Mouse (Mus musculus) liver, embryonic 11.5 days (tissue): Measurements from ENCODE around the gene C9. TPM values are rescaled to one million over a fixed set of nuclear protein-coding genes. Genes with fewer than 3 reads are reported as not detected.

ENCODE experiments used
- ATAC-seq: fragments of 200-750 bp; cut with Nextera tagmentation; replicated peaks from 2 replicates; pipeline ENCODE4 v1.8.0; 2017; ENCODE audit warnings: moderate number of reproducible peaks, mild to moderate bottlenecking, moderate TSS enrichment, moderate library complexity; ENCODE audit not compliant: low FRiP score
- DNase-seq: peaks from one replicate; pipeline ENCODE4 v3.0.0-alpha.2; 2017; ENCODE audit warnings: low spot score
- H3K27ac ChIP-seq: fragments of 300-500 bp; sonication (generic); 2 replicates; pipeline ENCODE4 v1.5.1; 2014; ENCODE audit warnings: mild to moderate bottlenecking, low read depth, low read length, control low read depth
- H3K27me3 ChIP-seq: fragments of 300-500 bp; sonication (generic); replicated peaks from 2 replicates; pipeline ENCODE4 v1.6.1; 2014; ENCODE audit warnings: low read length, mixed read lengths; ENCODE audit not compliant: control insufficient read depth, insufficient read depth
- H3K36me3 ChIP-seq: fragments of 300-500 bp; sonication (generic); 2 replicates; pipeline ENCODE4 v1.6.1; 2014; ENCODE audit warnings: mild to moderate bottlenecking, low read length, moderate library complexity, mixed read lengths; ENCODE audit not compliant: control insufficient read depth, insufficient read depth
- H3K4me1 ChIP-seq: fragments of 300-500 bp; sonication (generic); replicated peaks from 2 replicates; pipeline ENCODE4 v1.6.1; 2014; ENCODE audit warnings: low read length, mixed read lengths; ENCODE audit not compliant: control insufficient read depth, insufficient read depth
- H3K4me2 ChIP-seq: fragments of 300-500 bp; sonication (generic); 2 replicates; pipeline ENCODE4 v1.6.1; 2014; ENCODE audit warnings: mild to moderate bottlenecking, control low read depth, moderate library complexity
- H3K4me3 ChIP-seq: fragments of 300-500 bp; sonication (generic); 2 replicates; pipeline ENCODE4 v1.5.1; 2014; ENCODE audit warnings: low read depth, low read length, control low read depth
- H3K9ac ChIP-seq: fragments of 300-500 bp; sonication (generic); 2 replicates; pipeline ENCODE4 v1.6.1; 2014; ENCODE audit warnings: low read depth, low read length, control low read depth
- H3K9me3 ChIP-seq: fragments of 300-500 bp; sonication (generic); 2 replicates; pipeline ENCODE4 v1.6.1; 2016; ENCODE audit warnings: low read length, inconsistent platforms, mixed read lengths; ENCODE audit not compliant: control insufficient read depth
- WGBS: fragments of 180-500 bp; shearing (Covaris S2); extraction: QIAGEN DNeasy Blood & Tissue Kit; methylation state at CpG from one replicate; pipeline ENCODE4 v1.1.7; 2014; 5-methylcytosine and 5-hydroxymethylcytosine counted together
- polyA plus RNA-seq: library from polyadenylated mRNA; unstranded; fragments of >200 nt; fragmentation: Nextera tagmentation; extraction: Ambion mirVana; gene quantifications from 2 replicates; pipeline ENCODE4 v1.2.1, GENCODE M21; 2014

C9 gene
- polyA plus RNA-seq, 1 experiment from 2014 or later, result 0.15 TPM

- Histone ChIP-seq H3K9me3 (no peaks in the 10 kb centered on the region), H3K27ac (no peak overlapping the region; the same call in 1 of the 2 replicates), H3K4me1 (no peaks in the 10 kb centered on the region), H3K9ac (no peak overlapping the region), H3K36me3 (no peaks in the 10 kb centered on the region), H3K4me3 (no peak overlapping the region), H3K4me2 (no peak overlapping the region), H3K27me3 (no peaks in the 10 kb centered on the region)
- 32% methylated on average over 9 of the region's 9 CpGs for WGBS
- 0 out of 2 replicates have a peak, but pooled peaks have one; percentile 20 for ATAC-seq
- no peak for DNase-seq
Measured at GRCm38 (mm10) chr15:6448892-6449291, 3.8 kb downstream of the C9 start.

GRCm38 (mm10) chr15:6454461-6454860 is 9.3 kb downstream of the C9 start:
- H3K4me3 ChIP-seq, result no peak overlapping the region
- WGBS, result 75% methylated on average over 2 of the region's 2 CpGs
- no peak for ATAC-seq

GRCm38 (mm10) chr15:6461381-6461780 is 16.3 kb downstream of the C9 start:
- Histone ChIP-seq H3K9me3 (no peaks in the 10 kb centered on the region), H3K4me3 (no peak overlapping the region), H3K9ac (no peak overlapping the region), H3K36me3 (no peaks in the 10 kb centered on the region), H3K4me2 (no peak overlapping the region), H3K27ac (no peak overlapping the region), H3K4me1 (no peaks in the 10 kb centered on the region), H3K27me3 (no peaks in the 10 kb centered on the region)
- ATAC-seq (no peak), DNase-seq (no peak)
- 71% methylated on average over 8 of the region's 8 CpGs for WGBS

More at GRCm38 (mm10) chr15:6454461-6454860, 9.3 kb downstream of the C9 start:
- Histone ChIP-seq H3K27me3 (no peaks in the 10 kb centered on the region), H3K9ac (no peak overlapping the region), H3K4me1 (no peaks in the 10 kb centered on the region), H3K4me2 (no peak overlapping the region), H3K36me3 (no peaks in the 10 kb centered on the region), H3K9me3 (no peaks in the 10 kb centered on the region), H3K27ac (no peak overlapping the region)
- no peak for DNase-seq

GRCm38 (mm10) chr15:6463361-6463923 is 18.3 kb downstream of the C9 start:
- Histone ChIP-seq H3K36me3 (no peaks in the 10 kb centered on the region), H3K4me3 (no peak overlapping the region), H3K27me3 (no peaks in the 10 kb centered on the region), H3K9me3 (no peaks in the 10 kb centered on the region), H3K4me2 (no peak overlapping the region), H3K4me1 (no peaks in the 10 kb centered on the region), H3K9ac (no peak overlapping the region), H3K27ac (no peak overlapping the region)
- DNase-seq, result no peak
- ATAC-seq, result no peak
- 76% methylated on average over 3 of the region's 3 CpGs for WGBS

GRCm38 (mm10) chr15:6466995-6467394 is 21.9 kb downstream of the C9 start:
- Histone ChIP-seq H3K27ac (no peak overlapping the region), H3K9me3 (no peaks in the 10 kb centered on the region), H3K36me3 (no peaks in the 10 kb centered on the region), H3K9ac (no peak overlapping the region), H3K27me3 (no peaks in the 10 kb centered on the region), H3K4me1 (no peaks in the 10 kb centered on the region), H3K4me3 (no peak overlapping the region), H3K4me2 (no peak overlapping the region)
- no peak for ATAC-seq
- no peak for DNase-seq
- 81% methylated on average over 10 of the region's 10 CpGs for WGBS

- H3K9me3 ChIP-seq, result no peaks in the 10 kb centered on the region
- H3K9ac ChIP-seq, result no peak overlapping the region
- 82% methylated on average over 1 of the region's 1 CpGs for WGBS
- DNase-seq (no peak), ATAC-seq (no peak)
- H3K27ac ChIP-seq, result no peak overlapping the region
- no peak overlapping the region for H3K4me2 ChIP-seq
- no peaks in the 10 kb centered on the region for H3K27me3 ChIP-seq
- H3K36me3 ChIP-seq, result no peaks in the 10 kb centered on the region
- no peak overlapping the region for H3K4me3 ChIP-seq
- no peaks in the 10 kb centered on the region for H3K4me1 ChIP-seq
Measured at GRCm38 (mm10) chr15:6468845-6469244, 23.7 kb downstream of the C9 start.

- Histone ChIP-seq H3K9ac (no peak overlapping the region), H3K4me2 (no peak overlapping the region)
- WGBS, result 87% methylated on average over 3 of the region's 3 CpGs
Measured at GRCm38 (mm10) chr15:6469384-6469783, 24.3 kb downstream of the C9 start.

GRCm38 (mm10) chr15:6483561-6483960 is 38.4 kb downstream of the C9 start:
- Histone ChIP-seq H3K9me3 (no peaks in the 10 kb centered on the region), H3K9ac (no peak overlapping the region), H3K4me1 (no peaks in the 10 kb centered on the region), H3K27me3 (no peaks in the 10 kb centered on the region), H3K36me3 (no peaks in the 10 kb centered on the region), H3K4me3 (no peak overlapping the region), H3K27ac (no peak overlapping the region), H3K4me2 (no peak overlapping the region)
- DNase-seq (no peak), ATAC-seq (no peak)
- WGBS, result 57% methylated on average over 3 of the region's 3 CpGs

More at GRCm38 (mm10) chr15:6469384-6469783, 24.3 kb downstream of the C9 start:
- DNase-seq, result no peak
- H3K4me3 ChIP-seq, result no peak overlapping the region
- ATAC-seq, result no peak
- H3K9me3 ChIP-seq, result no peaks in the 10 kb centered on the region
- H3K4me1 ChIP-seq, result no peaks in the 10 kb centered on the region
- no peaks in the 10 kb centered on the region for H3K36me3 ChIP-seq
- no peak overlapping the region for H3K27ac ChIP-seq
- H3K27me3 ChIP-seq, result no peaks in the 10 kb centered on the region

GRCm38 (mm10) chr15:6492386-6492785 is 47.3 kb downstream of the C9 start:
- ATAC-seq, result no peak
- no peaks in the 10 kb centered on the region for H3K4me1 ChIP-seq
- H3K36me3 ChIP-seq, result no peaks in the 10 kb centered on the region
- no peaks in the 10 kb centered on the region for H3K9me3 ChIP-seq
- H3K4me2 ChIP-seq, result no peak overlapping the region
- WGBS, result 85% methylated on average over 2 of the region's 2 CpGs
- H3K27ac ChIP-seq, result no peak overlapping the region
- no peak overlapping the region for H3K9ac ChIP-seq
- DNase-seq, result no peak
- no peaks in the 10 kb centered on the region for H3K27me3 ChIP-seq
- H3K4me3 ChIP-seq, result no peak overlapping the region
